Mouse (Mus musculus): ENCODE data around the gene Iqcn. TPM values are rescaled to one million over a fixed set of nuclear protein-coding genes. Genes with fewer than 3 reads are reported as not detected.
A peak's percentile ranks its signal among the peaks of the same experiment; 100 is the strongest.

The Iqcn gene
- polyA plus RNA-seq, 1 experiment, result not detected

DNA sequence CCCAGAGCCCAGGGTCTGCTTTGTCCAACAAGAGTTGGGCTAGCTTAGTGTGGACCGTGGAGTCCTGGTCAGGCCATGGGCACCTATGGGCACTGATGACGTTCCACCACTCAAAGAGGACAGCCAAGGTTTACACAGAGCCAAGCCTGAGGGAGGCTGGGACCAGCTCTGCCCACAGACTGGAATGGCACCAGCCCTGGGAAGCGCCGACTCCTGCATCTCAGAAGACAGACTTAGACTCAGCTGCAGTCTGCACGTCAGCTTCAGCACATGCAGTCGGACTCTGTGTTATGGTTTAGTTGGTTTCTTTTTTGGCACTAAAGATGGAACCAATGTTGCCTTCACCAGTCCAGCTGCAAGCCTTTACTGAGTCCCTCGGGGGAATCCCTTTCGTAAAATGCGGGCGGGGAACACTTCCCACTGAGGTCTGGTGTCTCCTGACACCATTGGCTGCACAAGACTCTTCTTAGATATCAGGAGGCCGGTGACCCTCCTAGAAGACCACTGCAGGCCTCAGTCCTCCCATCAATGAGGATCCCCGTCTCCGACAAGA is 46.9 kb downstream of the Iqcn start:
- H3K27ac ChIP-seq (ENCODE audit: insufficient read depth, low read depth, low read length), result no peak overlapping the region
- no peak overlapping the region for H3K4me3 ChIP-seq (ENCODE audit: insufficient read depth, low read length)
- TF ChIP-seq POLR2A (IDR thresholded peaks at IDR 0.05; ENCODE audit: borderline replicate concordance, low read depth, low read length) (no peak), CTCF (IDR thresholded peaks at IDR 0.05; ENCODE audit: low read depth, low read length) (no peak)
- H3K4me1 ChIP-seq (ENCODE audit: control insufficient read depth, insufficient read depth, low read length), result peaks cover 25% of the 10 kb centered on the region

DNA sequence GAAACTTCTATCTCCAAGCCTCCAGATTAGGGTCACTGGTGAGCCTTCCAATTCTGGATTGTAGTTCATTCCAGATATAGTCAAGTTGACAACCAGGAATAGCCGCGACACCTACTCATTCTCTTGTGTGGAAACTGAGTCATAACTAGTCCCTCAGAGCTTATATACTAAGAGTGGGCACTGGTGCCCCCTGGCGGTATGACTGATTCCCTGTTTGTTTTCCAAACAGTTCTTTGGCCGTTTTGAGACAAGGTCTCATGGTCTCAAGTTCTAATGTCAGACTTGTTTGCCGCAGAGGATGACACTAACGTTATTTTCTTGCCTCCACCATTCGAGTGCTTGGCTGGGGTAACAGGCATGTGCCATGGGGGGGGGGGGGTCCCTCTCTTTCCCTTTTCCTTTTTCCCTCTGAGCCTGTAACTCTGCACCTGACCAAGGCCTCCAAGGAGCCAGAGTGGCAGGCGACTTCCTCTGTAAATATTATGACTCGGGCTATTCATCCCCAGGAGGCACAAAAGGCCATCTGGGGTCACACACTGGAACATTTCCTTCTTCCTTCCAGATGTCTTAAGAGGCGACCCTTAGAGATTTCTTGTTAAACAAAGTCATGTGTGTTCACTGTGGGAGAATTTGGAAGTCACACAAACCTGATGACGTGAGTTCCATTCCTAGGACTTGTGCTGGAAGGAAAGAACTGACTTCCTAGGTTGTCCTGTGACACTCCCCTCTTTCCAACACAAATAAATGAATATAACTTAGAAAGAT is 48.9 kb downstream of the Iqcn start:
- H3K27ac ChIP-seq (ENCODE audit: insufficient read depth, low read depth, low read length), result peak overlapping the region; percentile 79
- H3K4me3 ChIP-seq (ENCODE audit: insufficient read depth, low read length), result peak overlapping the region; percentile 55; the same call in 1 of the 2 replicates
- peaks cover 30% of the 10 kb centered on the region for H3K4me1 ChIP-seq (ENCODE audit: control insufficient read depth, insufficient read depth, low read length)
- TF ChIP-seq CTCF (IDR thresholded peaks at IDR 0.05; ENCODE audit: low read depth, low read length) (0 out of 2 replicates have a peak, but pooled peaks have one; percentile 21), POLR2A (IDR thresholded peaks at IDR 0.05; ENCODE audit: borderline replicate concordance, low read depth, low read length) (no peak)

DNA sequence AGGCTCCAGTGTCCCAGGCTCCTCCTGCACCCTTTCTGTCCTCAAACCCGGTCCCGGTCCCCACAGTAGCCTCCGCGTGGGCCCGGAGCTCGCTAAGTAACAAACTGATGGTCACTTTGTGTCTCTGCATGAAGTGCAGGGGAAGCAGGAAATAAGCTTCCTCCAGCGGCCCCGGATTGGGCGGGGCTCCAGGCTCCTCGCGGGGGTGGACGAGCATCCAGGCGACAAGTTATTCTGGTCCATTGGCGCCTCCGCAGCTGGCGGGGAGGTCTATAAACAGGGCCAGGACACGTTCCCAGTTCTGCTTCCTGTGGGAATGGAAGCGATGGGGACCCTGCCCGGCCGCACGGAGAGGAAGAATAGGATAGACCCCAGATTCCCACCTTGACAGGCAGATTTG is 49.9 kb downstream of the Iqcn start:
- Histone ChIP-seq H3K4me3 (ENCODE audit: insufficient read depth, low read length) (peak overlapping the region; percentile 55), H3K27ac (ENCODE audit: insufficient read depth, low read depth, low read length) (peak overlapping the region; percentile 79), H3K4me1 (ENCODE audit: control insufficient read depth, insufficient read depth, low read length) (peaks cover 30% of the 10 kb centered on the region)
- TF ChIP-seq CTCF (IDR thresholded peaks at IDR 0.05; ENCODE audit: low read depth, low read length) (no peak), POLR2A (IDR thresholded peaks at IDR 0.05; ENCODE audit: borderline replicate concordance, low read depth, low read length) (no peak)

DNA sequence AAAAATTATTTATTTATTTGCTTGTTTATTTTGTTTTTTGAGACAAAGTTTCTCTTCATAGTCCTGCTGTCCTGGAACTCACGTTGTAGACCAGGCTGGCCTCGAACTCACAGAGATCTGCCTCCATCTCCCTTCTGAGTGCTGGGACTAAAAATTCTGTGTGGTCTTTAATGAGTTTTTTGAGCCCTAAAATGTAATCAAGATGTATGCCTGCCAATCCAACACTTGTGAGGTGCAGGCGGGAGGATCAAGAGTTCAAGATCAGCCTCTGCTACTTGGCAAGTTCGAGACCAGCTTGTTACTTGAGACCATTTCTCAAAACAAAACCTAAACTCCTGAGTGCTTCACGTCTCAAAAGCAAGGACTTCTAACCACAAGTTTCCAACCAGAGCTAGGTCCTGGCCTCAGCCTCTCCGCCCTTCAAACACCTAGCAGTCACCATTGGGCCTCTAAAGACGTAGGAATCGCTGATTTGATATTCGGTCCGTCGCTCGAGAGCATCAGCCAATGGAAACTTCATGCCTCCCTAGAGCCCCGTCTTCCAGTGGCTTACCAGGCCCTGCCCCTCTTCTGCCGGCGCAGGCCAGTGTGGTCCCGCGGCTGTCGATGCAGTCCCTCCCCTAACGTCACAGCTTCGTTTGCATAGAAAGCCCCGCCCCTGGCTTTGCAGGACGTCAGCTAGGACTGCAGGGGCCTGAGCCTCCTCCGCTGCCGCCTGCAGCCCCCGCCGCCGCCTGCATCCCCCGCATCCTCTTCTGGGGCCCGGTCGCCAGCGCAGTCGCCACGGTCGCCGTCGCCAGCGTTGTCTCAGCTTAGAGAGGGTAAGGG is 51.0 kb downstream of the Iqcn start, which contains the start of gene Rab3a:
Gene Rab3a (plus strand): TSS at position 637 of the 828 bp plus-strand sequence.
- H3K27ac ChIP-seq (ENCODE audit: insufficient read depth, low read depth, low read length), result peak within 1 kb of the TSS; percentile 62
- H3K4me1 ChIP-seq (ENCODE audit: control insufficient read depth, insufficient read depth, low read length), result peaks cover 33% of the 10 kb centered on the region
- peak within 1 kb of the TSS; percentile 67 for H3K4me3 ChIP-seq (ENCODE audit: insufficient read depth, low read length)
- TF ChIP-seq CTCF (IDR thresholded peaks at IDR 0.05; ENCODE audit: low read depth, low read length) (no peak), POLR2A (IDR thresholded peaks at IDR 0.05; ENCODE audit: borderline replicate concordance, low read depth, low read length) (no peak)

DNA sequence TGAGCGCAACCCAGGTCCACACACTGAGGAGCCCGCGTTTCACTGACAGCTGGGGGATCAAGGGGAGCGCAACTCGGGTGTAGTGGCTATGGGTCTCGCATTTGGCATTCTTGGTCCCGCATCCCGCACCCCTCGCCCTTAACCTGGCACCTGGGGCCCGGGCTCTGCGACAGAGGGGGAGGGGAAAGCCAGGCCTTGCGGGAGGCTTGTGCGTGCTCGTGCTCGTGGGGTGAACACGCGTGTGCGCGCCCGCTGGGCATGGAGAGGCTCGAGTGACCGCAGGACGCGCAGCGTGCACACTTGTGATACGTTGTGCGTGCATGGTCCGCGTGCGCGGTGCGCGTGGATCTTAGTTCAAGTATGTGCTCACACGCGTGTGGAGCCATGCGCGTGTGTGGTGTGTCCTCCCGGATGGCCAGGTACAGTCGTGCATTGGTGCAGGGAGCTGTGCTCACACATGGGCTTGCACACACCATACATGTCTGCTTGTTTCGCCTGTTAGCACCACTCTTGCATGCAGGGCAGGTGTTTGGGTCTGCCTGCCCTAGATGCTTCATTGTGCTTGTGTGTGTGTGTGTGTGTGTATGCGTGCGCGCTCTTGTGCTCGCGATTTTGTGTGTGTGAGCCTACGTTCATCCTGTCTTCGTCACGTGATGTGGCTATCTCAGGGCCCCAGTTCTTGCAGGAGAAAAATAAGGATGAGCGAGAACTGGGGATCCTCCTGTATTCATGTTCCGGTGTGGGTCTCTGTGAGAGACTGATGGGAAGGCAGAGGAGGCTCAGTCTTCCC is 51.8 kb downstream of the Iqcn start:
- Histone ChIP-seq H3K27ac (ENCODE audit: insufficient read depth, low read depth, low read length) (no peak overlapping the region), H3K4me3 (ENCODE audit: insufficient read depth, low read length) (peak overlapping the region; percentile 67), H3K4me1 (ENCODE audit: control insufficient read depth, insufficient read depth, low read length) (peaks cover 40% of the 10 kb centered on the region)
- TF ChIP-seq POLR2A (IDR thresholded peaks at IDR 0.05; ENCODE audit: borderline replicate concordance, low read depth, low read length) (no peak), CTCF (IDR thresholded peaks at IDR 0.05; ENCODE audit: low read depth, low read length) (no peak)

DNA sequence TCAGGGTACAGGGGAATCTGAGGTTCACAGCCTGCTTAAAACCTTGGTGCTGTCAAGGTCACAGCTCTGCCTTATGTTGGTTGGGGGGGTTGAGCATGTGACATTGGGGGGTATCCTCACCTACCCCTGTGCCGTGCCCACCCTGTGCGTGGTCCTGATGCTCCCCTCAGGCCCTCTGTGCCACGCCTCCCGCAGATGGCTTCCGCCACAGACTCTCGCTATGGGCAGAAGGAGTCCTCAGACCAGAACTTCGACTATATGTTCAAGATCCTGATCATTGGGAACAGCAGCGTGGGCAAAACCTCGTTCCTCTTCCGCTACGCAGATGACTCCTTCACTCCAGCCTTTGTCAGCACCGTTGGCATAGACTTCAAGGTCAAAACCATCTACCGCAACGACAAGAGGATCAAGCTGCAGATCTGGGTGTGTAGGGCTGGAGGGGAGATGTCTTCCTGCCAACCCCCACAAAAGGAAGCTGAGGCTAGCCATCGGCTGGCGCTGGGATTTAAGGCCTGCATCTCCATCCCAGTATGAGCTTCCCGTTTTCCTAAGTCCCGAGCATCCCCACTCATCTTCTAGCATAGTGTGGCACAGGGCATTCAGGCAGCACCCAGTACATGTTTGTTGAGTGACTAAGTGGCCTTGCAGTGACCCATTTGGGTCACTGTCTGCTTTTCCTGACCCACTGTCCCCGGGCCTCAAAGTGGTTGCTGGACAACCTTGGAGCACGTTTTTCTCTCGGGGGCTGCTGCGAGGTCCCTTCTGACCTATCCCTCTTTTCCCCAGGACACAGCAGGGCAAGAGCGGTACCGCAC is 52.6 kb downstream of the Iqcn start:
- Histone ChIP-seq H3K4me3 (ENCODE audit: insufficient read depth, low read length) (peak overlapping the region; percentile 67), H3K27ac (ENCODE audit: insufficient read depth, low read depth, low read length) (no peak overlapping the region), H3K4me1 (ENCODE audit: control insufficient read depth, insufficient read depth, low read length) (peaks cover 40% of the 10 kb centered on the region)
- no peak for TF ChIP-seq POLR2A (IDR thresholded peaks at IDR 0.05; ENCODE audit: borderline replicate concordance, low read depth, low read length)
- TF ChIP-seq CTCF (IDR thresholded peaks at IDR 0.05; ENCODE audit: low read depth, low read length), result no peak

DNA sequence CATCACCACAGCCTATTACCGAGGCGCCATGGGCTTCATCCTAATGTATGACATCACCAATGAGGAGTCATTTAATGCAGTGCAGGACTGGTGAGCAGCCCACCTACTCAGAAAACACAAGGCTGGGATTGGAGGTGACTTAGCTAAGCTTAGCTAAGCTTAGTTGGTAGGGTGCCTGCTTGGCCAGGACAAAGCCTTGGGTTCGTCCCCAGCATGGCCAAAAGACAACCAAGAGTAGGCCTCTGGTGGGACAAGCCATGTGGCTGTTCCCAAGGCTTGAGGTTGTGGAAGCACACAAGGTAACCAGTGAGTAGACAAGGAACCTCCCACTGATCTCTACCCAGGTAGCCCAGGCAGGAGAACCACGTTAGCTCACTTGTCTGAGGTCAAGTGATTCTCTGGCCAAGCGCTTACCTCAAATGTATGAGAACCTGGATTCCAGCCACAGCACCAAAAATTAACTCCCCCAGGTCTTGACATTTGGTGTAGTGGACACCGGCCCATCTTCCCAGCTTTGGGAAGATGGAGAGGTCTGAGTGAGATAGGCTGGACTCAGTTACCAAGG is 53.3 kb downstream of the Iqcn start:
- TF ChIP-seq CTCF (IDR thresholded peaks at IDR 0.05; ENCODE audit: low read depth, low read length), result no peak
- H3K4me3 ChIP-seq (ENCODE audit: insufficient read depth, low read length), result no peak overlapping the region
- no peak overlapping the region for H3K27ac ChIP-seq (ENCODE audit: insufficient read depth, low read depth, low read length)
- H3K4me1 ChIP-seq (ENCODE audit: control insufficient read depth, insufficient read depth, low read length), result peaks cover 41% of the 10 kb centered on the region

DNA sequence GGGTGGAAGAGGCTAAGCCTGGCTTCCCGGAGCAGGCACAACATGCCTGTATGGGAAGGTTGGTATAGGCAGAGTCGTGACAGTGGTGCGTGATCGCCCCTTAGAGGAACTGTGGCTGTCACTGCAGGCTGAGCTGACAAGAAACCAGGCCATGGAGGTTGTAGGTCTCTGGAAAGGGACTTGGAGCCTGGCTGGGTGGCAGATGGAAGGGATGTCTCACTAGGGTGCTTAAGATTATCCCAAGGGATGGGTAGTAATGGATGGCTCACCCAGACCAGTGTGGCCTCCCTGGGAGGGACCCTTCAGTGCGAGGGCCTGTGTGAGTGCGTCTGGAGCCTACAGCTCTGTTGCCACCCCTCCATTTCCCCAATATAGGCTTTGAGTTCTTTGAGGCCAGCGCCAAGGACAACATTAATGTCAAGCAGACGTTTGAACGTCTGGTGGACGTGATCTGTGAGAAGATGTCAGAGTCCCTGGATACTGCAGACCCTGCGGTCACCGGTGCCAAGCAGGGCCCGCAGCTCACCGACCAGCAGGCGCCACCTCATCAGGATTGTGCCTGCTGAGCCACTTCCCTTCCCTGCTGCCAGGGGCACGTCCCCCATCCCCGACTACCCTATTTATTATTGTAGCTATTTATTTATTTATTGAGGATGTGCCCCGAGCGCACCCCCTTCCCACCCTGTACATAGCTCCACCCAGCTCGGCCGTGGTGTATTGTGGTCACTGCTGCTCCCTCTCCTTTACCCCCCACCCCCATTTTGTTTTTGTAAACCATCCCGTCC is 54.5 kb downstream of the Iqcn start:
- Histone ChIP-seq H3K4me1 (ENCODE audit: control insufficient read depth, insufficient read depth, low read length) (peaks cover 41% of the 10 kb centered on the region), H3K27ac (ENCODE audit: insufficient read depth, low read depth, low read length) (no peak overlapping the region), H3K4me3 (ENCODE audit: insufficient read depth, low read length) (no peak overlapping the region)
- TF ChIP-seq POLR2A (IDR thresholded peaks at IDR 0.05; ENCODE audit: borderline replicate concordance, low read depth, low read length) (no peak), CTCF (IDR thresholded peaks at IDR 0.05; ENCODE audit: low read depth, low read length) (no peak)
